ENCODE assay signal across 8 mouse cellular contexts in the genomic region with DNA sequence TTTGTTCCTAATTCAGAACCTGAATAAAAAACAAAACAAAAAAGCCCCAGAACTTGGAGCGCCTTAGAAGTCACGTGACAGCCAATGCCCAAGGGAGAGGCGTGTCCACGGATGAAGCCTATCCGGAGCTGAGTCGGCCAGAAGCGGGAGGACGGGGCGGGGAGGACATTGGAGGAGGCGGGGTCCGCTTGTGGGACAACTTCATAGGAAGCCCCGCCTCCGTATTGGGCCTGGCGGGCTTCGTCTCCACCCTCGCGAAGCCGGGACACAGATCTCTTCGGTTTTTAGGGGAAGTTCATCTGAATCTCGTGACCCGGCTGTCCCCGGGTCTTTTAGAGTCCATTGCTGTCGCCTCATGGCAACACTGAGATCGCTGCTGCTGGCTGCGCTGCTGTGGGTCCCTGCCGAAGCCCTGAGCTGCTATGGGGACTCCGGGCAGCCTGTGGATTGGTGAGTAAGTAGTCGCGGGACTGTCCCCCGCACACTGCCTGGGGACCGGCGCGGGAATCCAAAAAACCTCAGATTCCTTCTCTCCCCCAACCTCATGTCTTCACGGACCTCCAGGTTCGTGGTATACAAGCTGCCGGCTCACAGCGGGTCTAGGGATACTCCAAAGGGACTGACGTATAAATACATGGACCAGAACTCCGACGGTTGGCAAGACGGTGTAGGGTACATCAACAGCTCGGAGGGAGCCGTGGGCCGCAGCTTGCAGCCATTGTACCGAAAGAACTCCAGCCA. TPM values are rescaled to one million over a fixed set of nuclear protein-coding genes. Genes with fewer than 3 reads are reported as not detected.
DNase-seq lines count a peak whose midpoint lies in the region; ATAC-seq lines count a peak whose summit lies in the region.

Gene Dnase2a, plus strand, starts transcription at position 140 of the 741 bp plus-strand sequence.

- peak; percentile 97 for DNase-seq in Muller cell, postnatal 12 days (ENCODE audit: inconsistent ontology term)
- DNase-seq in cerebellum, postnatal 10 days: peak; percentile 91 to 94
- peak; percentile 84 to 89 for DNase-seq in frontal cortex, postnatal 10 days (ENCODE audit: low spot score in 2 of 2)
- peak; percentile 71 to 89 for DNase-seq in layer of hippocampus, postnatal 14 days (ENCODE audit: low spot score in 2 of 2)
- peak; percentile 99 for DNase-seq in lung, postnatal 25 days (ENCODE audit: low spot score)
- DNase-seq in retina, embryonic 14.5 days (ENCODE audit: low spot score): peak; percentile 94
- peak; percentile 78 for DNase-seq in thymus, postnatal 4 days

- peak within 1 kb of the TSS; percentile 42 for H3K4me3 ChIP-seq in hindbrain, embryonic 12.5 days

- no peaks in the 10 kb centered on the region for H3K9me3 ChIP-seq in hindbrain, embryonic 12.5 days (replicated peaks)

- 1% methylated on average over 45 of the region's 45 CpGs for WGBS in hindbrain, embryonic 12.5 days

- H3K27ac ChIP-seq in hindbrain, embryonic 12.5 days: no peak within 1 kb of the TSS

- H3K4me2 ChIP-seq in hindbrain, embryonic 12.5 days (replicated peaks): peak within 1 kb of the TSS; percentile 62

- peaks cover 58% of the 10 kb centered on the region for H3K27me3 ChIP-seq in hindbrain, embryonic 12.5 days

- ATAC-seq in hindbrain, embryonic 12.5 days (ENCODE audit: low FRiP score): peak; percentile 79

- peaks cover 22% of the 10 kb centered on the region for H3K4me1 ChIP-seq in hindbrain, embryonic 12.5 days

- H3K36me3 ChIP-seq in hindbrain, embryonic 12.5 days: peaks cover 34% of the 10 kb centered on the region

- H3K9ac ChIP-seq in hindbrain, embryonic 12.5 days: peak within 1 kb of the TSS; percentile 58

RNA-seq across cellular contexts. Expression of gene Dnase2a, which starts in this region (rescaled TPM):
- polyA plus RNA-seq in hindbrain, embryonic 12.5 days (2016; fragmentation: Nextera tagmentation; extraction: Ambion mirVana): 7.6 and 8.6 TPM in 2 replicates
- 1 to 10 TPM; 4.0 TPM for total RNA-seq in layer of hippocampus, postnatal 14 days (2021)
